ENCODE assay signal across 9 mouse cellular contexts in genomic region chr12:112333125-112334079, GRCm38 (mm10).
A peak's percentile ranks its signal among the peaks of the same experiment; 100 is the strongest.
DNase-seq lines count a peak whose midpoint lies in the region; ATAC-seq and TF ChIP-seq lines count a peak whose summit lies in the region.
"Had no signal": no experiment of that assay in that cellular context is flagged by ENCODE, and none has a peak within 500 bp of the region (broad histone marks: within the 10 kb centered on the region; RNA-seq: fewer than 3 reads in every experiment).

No protein-coding gene starts in this region.

- no peak for TF ChIP-seq EP300 in heart, adult 2 months (IDR thresholded peaks at IDR 0.05; ENCODE audit: insufficient read depth, low read depth, low read length)

- intact Hi-C loops in heart, adult 2 months (cut with DNase I) = loop anchor here (2.0 to 5.0 kb wide), 2 partner anchors 123 to 186 kb away; partner anchors contain the start of gene Kif26a

- no peak overlapping the region for H3K4me3 ChIP-seq in heart, adult 2 months
- H3K4me3 ChIP-seq in heart, embryonic 12.5 days = no peak overlapping the region
- no peak overlapping the region for H3K4me3 ChIP-seq in embryonic facial prominence, embryonic 15.5 days (replicated peaks)
- H3K4me3 ChIP-seq in hindbrain, embryonic 13.5 days = no peak overlapping the region

- no peaks in the 10 kb centered on the region for H3K27me3 ChIP-seq in heart, adult 2 months (ENCODE audit: control insufficient read depth, insufficient read depth, low read length)
- H3K27me3 ChIP-seq in heart, embryonic 12.5 days (replicated peaks) = peaks cover 35% of the 10 kb centered on the region
- H3K27me3 ChIP-seq in embryonic facial prominence, embryonic 15.5 days = peaks cover 5% of the 10 kb centered on the region; the same call in 1 of the 2 replicates
- peaks cover 4% of the 10 kb centered on the region; the same call in 1 of the 2 replicates for H3K27me3 ChIP-seq in hindbrain, embryonic 13.5 days

- H3K9ac ChIP-seq in heart, adult 2 months (ENCODE audit: low read depth, low read length) = no peak overlapping the region
- H3K9ac ChIP-seq in heart, embryonic 12.5 days = no peak overlapping the region
- no peak overlapping the region for H3K9ac ChIP-seq in embryonic facial prominence, embryonic 15.5 days
- peak overlapping the region; percentile 29 for H3K9ac ChIP-seq in hindbrain, embryonic 13.5 days

- H3K4me1 ChIP-seq in heart, adult 2 months (ENCODE audit: control insufficient read depth, insufficient read depth, low read length) = peaks cover 22% of the 10 kb centered on the region
- peaks cover 17% of the 10 kb centered on the region for H3K4me1 ChIP-seq in heart, embryonic 12.5 days (replicated peaks)
- peaks cover 76% of the 10 kb centered on the region for H3K4me1 ChIP-seq in embryonic facial prominence, embryonic 15.5 days
- H3K4me1 ChIP-seq in hindbrain, embryonic 13.5 days (replicated peaks) = peaks cover 100% of the 10 kb centered on the region

- 54% methylated on average over 19 of the region's 19 CpGs for WGBS in heart, adult 2 months
- 53% methylated on average over 19 of the region's 19 CpGs for WGBS in heart, embryonic 12.5 days
- 22% methylated on average over 19 of the region's 19 CpGs for WGBS in embryonic facial prominence, embryonic 15.5 days
- 25% methylated on average over 19 of the region's 19 CpGs for WGBS in hindbrain, embryonic 13.5 days

- no peaks in the 10 kb centered on the region for H3K79me2 ChIP-seq in heart, adult 2 months (replicated peaks; ENCODE audit: control insufficient read depth, insufficient read depth, low read length)

- peak overlapping the region; percentile 60 for H3K27ac ChIP-seq in heart, adult 2 months
- H3K27ac ChIP-seq in heart, embryonic 12.5 days (ENCODE audit: poor library complexity, severe bottlenecking) = no peak overlapping the region
- peak overlapping the region; percentile 63 for H3K27ac ChIP-seq in embryonic facial prominence, embryonic 15.5 days (replicated peaks)
- H3K27ac ChIP-seq in hindbrain, embryonic 13.5 days = peak overlapping the region; percentile 90

- no peaks in the 10 kb centered on the region for H3K36me3 ChIP-seq in heart, adult 2 months (ENCODE audit: control insufficient read depth, insufficient read depth, low read length)
- no peaks in the 10 kb centered on the region for H3K36me3 ChIP-seq in heart, embryonic 12.5 days
- no peaks in the 10 kb centered on the region for H3K36me3 ChIP-seq in embryonic facial prominence, embryonic 15.5 days
- H3K36me3 ChIP-seq in hindbrain, embryonic 13.5 days = no peaks in the 10 kb centered on the region

- DNase-seq in heart, adult 2 months = peak; percentile 50 to 69
- DNase-seq in neural tube, embryonic 10.5 days (ENCODE audit: extremely low spot score, low spot score) = peak; percentile 60
- DNase-seq in thymus, postnatal 36 days = no peak
- no peak for DNase-seq in left cerebral cortex, adult 18-20 months (ENCODE audit: low spot score in 2 of 2)

- TF ChIP-seq CTCF in heart, adult 2 months (IDR thresholded peaks at IDR 0.05) = no peak

- no peak overlapping the region for H3K4me2 ChIP-seq in heart, embryonic 12.5 days
- H3K4me2 ChIP-seq in embryonic facial prominence, embryonic 15.5 days (replicated peaks) = no peak overlapping the region
- H3K4me2 ChIP-seq in hindbrain, embryonic 13.5 days = no peak overlapping the region

- TF ChIP-seq POLR2A in heart, adult 2 months (IDR thresholded peaks at IDR 0.05; ENCODE audit: insufficient read depth, low read depth, low read length) = no peak; the same call in 1 of the 2 replicates

- no peaks in the 10 kb centered on the region for H3K9me3 ChIP-seq in heart, embryonic 12.5 days (replicated peaks)
- no peaks in the 10 kb centered on the region for H3K9me3 ChIP-seq in embryonic facial prominence, embryonic 15.5 days (replicated peaks)
- no peaks in the 10 kb centered on the region for H3K9me3 ChIP-seq in hindbrain, embryonic 13.5 days

- no peak for ATAC-seq in heart, embryonic 12.5 days (ENCODE audit: insufficient number of reproducible peaks, low FRiP score)
- ATAC-seq in embryonic facial prominence, embryonic 15.5 days (ENCODE audit: insufficient number of reproducible peaks, low FRiP score, low TSS enrichment, low read depth) = peak; percentile 32
- peak; percentile 31 for ATAC-seq in hindbrain, embryonic 13.5 days (ENCODE audit: low FRiP score)
- ATAC-seq in frontal cortex, adult (ENCODE audit: low TSS enrichment) = no peak
- ATAC-seq: CD4-positive, CD25-positive, alpha-beta regulatory T cell, adult 4 months had no signal

Comparison
In these comparisons a context has a peak if more than half of its experiments do, and no peak if none do; other contexts are left out.
1. DNase-seq: peak in heart, adult 2 months (2 of 2) and neural tube, embryonic 10.5 days (single experiment); none in thymus, postnatal 36 days (0 of 2) and left cerebral cortex, adult 18-20 months (0 of 2).
2. ATAC-seq: peak in embryonic facial prominence, embryonic 15.5 days (single experiment) and hindbrain, embryonic 13.5 days (single experiment); none in heart, embryonic 12.5 days (single experiment) and frontal cortex, adult (single experiment).